Mouse (Mus musculus): ENCODE results near the gene Serpina12. TPM values are rescaled to one million over a fixed set of nuclear protein-coding genes. Genes with fewer than 3 reads are reported as not detected.

Gene Serpina12
- not detected for polyA plus RNA-seq (2017; shearing (Covaris generic))

GRCm38 (mm10) chr12:104044343-104044742 is at the start of gene Serpina12:
Gene Serpina12 (minus strand): TSS chr12:104044443.

GRCm38 (mm10) chr12:104013620-104014019 is 30.6 kb downstream of the Serpina12 start, which contains the start of gene Serpina9:
Gene Serpina9 (minus strand): TSS chr12:104013755.

GRCm38 (mm10) chr12:103989857-103990256 is 54.4 kb downstream of the Serpina12 start, which contains the start of gene Serpina11:
Gene Serpina11 (minus strand): TSS chr12:103989957.

Other genes with a start within 250 kb of the Serpina12 start
- not detected for gene Serpina1b, start 214.1 kb downstream of the Serpina12 start, polyA plus RNA-seq (2017; shearing (Covaris generic))
- not detected for gene Serpina1a, start 180.9 kb downstream of the Serpina12 start, polyA plus RNA-seq (2017; shearing (Covaris generic))
- gene Serpina1c, start 139.6 kb downstream of the Serpina12 start, polyA plus RNA-seq (2017; shearing (Covaris generic)): not detected
- gene Serpina1e, start 85.5 kb downstream of the Serpina12 start, polyA plus RNA-seq (2017; shearing (Covaris generic)): not detected
- gene Serpina11, start 54.5 kb downstream of the Serpina12 start, polyA plus RNA-seq (2017; shearing (Covaris generic)): not detected
- gene Serpina9, start 30.7 kb downstream of the Serpina12 start, polyA plus RNA-seq (2017; shearing (Covaris generic)): 1.7 TPM
- gene Serpina5, start 56.7 kb upstream of the Serpina12 start, polyA plus RNA-seq (2017; shearing (Covaris generic)): not detected
- gene Serpina3a, start 68.3 kb upstream of the Serpina12 start, polyA plus RNA-seq (2017; shearing (Covaris generic)): not detected
- not detected for gene Serpina3b, start 83.6 kb upstream of the Serpina12 start, polyA plus RNA-seq (2017; shearing (Covaris generic))
- gene Serpina3c, start 109.4 kb upstream of the Serpina12 start, polyA plus RNA-seq (2017; shearing (Covaris generic)): not detected
- gene Serpina3f, start 170.1 kb upstream of the Serpina12 start, polyA plus RNA-seq (2017; shearing (Covaris generic)): 4.9 TPM
- gene Serpina3g, start 191.8 kb upstream of the Serpina12 start, polyA plus RNA-seq (2017; shearing (Covaris generic)): 38.6 TPM
- not detected for gene Serpina3i, start 218.7 kb upstream of the Serpina12 start, polyA plus RNA-seq (2017; shearing (Covaris generic))